Mouse (Mus musculus) thymus, postnatal 36 days (tissue): ENCODE data around the gene Fam19a3.
A peak's percentile ranks its signal among the peaks of the same experiment; 100 is the strongest.
"Not testable (repeated sequence)": the region's sequence is repeated elsewhere in the genome, so short reads cannot be mapped to it uniquely, and the experiment has no call there.

Experiments used
- DNase-seq, 2 experiments: peaks; one replicate each; pipeline ENCODE4 v3.0.0; 2022; ENCODE audit warnings: mixed read lengths in 2 of 2

Gene Fam19a3

DNA sequence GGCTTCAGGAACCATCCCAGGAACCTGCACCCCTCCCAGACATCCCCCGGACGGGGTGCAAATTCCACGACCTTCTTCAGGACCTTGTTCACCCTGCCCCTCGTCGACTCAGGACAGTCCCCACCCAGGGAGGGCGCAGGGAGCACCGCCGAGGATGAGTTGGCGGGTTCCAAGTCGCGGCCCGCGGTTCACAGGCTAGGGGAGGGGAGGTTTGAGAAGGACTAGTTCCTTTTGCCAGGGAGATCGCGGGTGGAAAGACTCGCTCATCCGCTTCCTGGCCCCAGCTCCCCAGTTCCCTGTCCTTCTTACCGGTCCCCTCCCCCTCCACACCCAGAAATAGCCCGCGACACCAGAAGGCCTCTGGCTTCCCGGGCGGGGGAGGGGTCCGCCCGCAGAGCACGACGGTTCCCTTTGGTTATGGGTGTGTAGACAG lies at the start of gene Fam19a3:
Gene Fam19a3 (minus strand): TSS at position 370 of the 433 bp plus-strand sequence.
- DNase-seq, result peak; percentile 40 to 52

DNA sequence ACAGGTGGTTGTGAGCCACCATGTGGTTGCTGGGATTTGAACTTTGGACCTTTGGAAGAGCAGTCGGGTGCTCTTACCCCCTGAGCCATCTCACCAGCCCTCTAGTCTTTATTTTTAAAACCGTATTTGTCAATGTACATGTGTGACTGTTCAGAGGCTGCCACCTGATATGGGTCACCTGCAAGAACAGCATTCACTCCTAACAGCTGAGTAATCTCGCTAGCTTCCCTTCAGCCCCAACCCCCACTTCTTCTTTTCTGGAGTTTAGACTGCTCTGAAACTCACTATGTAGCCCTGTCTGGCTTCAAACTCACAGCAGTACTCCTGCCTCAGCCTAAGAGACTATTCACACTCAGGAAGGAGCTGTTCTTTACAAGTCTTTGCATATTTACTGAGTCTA lies 40.8 kb upstream of the Fam19a3 start:
- no peak for DNase-seq

DNA sequence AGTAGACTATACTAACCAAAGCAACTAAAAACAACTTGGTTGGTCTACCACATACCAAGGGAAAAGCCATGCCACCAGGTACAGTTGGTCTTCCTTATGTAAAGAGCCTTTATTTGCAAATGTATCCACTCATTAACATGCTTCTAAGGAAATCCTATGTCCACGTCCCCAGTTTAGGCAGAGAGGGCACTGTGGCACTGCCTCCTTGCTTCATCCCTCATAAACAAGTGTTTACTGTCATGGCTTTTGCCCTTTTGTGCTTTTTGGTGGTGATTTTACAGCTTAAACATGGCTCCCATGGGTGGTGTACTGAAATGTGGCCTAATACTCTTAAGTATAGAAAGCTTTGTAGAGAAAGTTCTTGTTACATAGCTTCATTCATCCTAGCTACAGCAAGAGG lies 38.8 kb upstream of the Fam19a3 start:
- no peak for DNase-seq

DNA sequence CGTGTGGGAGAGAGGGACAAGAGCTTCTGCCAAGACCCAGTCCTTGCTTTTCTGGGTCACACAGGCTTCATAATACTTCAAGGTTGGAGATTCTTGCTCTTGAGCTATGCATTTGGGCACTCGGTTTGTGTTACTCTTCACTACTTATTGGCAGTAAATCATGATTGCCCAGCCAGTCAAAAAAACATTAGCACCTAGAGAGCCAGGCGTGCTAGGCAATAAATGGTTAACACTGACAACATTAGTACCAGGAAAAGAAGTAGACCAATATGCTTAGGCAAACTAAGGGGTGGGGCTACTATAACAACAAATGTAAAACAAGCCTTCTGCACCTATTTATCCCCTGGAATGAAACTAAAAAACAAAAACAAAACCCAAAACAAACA lies 37.1 kb upstream of the Fam19a3 start:
- no peak for DNase-seq

DNA sequence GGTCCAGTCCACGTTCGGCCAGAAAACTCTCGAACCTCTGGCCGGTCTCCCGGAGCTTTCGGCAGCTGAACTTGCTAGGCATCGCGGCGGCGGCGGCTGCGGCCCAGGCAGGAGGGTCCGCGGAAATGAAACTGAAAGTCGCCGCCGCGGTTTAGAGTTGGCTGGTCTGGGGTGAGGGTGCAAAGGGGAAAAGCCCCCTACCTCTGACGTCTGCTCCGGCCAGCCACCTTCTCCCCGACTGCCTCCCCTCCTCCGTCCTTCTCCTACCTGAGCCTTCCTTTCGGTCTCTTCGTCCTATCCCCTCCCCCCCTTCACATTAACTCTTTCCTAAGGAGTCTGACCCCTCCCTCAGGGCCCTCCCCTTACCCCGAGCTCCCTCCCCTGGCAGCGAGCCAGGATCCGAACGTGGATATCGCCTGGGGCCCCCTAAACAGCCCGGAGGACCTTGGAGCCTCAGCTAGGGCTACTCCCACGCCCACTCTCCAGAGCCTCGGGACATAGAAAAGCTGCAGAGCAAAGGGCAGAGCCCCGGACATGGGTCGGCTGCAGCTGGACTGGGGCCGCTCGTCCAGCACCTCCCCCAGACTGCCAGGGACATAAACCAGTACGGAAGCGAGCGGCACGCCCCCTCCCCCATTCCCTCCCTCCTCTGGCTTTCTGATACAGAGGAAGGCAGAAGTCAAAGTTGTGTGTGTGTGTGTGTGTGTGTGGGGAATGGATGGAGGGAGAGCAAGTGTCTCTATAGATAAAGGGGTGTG lies 36.5 kb upstream of the Fam19a3 start, which contains the start of gene Mov10:
Gene Mov10 (minus strand): TSS at position 573 of the 758 bp plus-strand sequence.
- peak; percentile 75 to 76 for DNase-seq

DNA sequence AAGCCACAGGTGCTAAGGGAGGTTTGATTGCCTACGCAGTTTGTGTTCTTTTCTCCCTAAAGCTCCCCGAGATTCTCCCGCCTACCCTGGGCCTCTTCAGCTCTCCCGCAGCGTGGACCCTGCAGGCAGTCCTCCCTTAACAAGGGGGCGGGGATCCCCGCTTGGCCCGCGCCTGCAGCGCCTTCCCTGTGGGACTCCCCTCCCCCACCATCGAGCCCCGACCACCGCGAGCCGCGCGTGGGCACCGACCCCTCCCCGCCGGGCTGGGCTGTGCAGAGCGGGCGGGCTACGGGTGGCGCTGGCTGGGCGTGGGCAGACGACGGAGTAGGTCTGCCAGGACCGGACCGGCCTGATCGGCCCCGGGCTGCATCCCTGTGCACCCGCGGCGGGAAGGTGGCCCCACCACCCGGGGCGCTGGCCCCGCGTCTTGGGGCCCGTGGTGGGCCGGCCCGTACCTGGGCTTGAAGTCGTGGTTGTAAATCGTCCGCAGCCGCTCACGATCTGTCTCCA lies 35.9 kb upstream of the Fam19a3 start:
- peak; percentile 66 to 74 for DNase-seq

DNA sequence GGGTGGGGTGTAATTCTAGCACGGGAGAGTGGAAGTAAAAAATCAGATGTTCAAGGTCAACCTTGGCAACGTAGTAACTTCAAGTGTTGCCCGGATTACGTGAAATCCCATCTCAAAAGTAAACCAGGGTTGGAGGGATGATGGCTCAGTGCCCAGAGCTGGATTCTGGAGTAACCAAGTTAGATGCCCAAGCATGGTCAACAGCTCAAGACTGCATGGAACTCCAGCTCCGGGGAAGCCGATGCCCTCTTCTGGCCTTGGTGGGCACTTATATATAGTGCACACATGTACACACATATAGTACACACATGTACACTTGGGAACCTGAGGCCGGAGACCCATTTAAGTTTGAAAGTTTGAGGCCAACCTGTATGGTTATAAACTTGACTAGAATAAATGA lies 34.5 kb upstream of the Fam19a3 start:
- DNase-seq, result no peak

DNA sequence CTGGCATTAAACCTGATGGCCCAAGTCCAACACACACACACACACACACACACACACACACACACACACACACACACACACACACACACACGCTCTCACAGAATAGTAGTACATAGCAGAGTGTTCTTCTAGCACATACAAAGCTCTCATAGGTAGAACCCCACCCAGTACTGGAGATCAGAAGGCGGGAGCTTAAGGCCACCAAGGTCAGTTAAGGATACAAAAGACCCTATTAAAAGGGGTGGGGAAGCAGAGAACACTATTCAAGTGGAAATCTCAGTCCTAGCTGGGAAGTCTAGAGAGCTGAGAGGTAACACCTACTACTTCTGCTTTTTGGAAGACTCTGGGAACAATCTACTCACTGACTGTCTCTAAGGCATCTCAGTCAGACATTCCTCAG lies 33.7 kb upstream of the Fam19a3 start:
- DNase-seq, result no peak

DNA sequence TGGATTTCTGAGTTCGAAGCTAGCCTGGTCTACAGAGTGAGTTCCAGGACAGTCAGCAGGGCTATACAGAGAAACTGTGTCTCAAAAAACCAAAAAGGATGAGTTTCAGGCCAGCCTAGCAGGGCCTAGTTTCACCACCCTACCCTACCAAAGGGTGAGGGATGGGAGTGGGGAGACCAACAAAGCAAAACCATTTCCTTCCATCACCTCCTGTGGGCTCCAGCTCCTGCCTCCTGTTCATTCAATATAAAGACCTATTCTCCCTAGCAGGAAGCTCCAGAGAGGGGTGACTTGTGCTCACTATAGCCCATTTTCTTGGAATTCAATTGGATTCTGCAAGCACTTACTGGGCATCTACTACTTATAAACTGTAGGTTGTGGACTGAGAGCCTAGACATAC lies 33.1 kb upstream of the Fam19a3 start:
- no peak for DNase-seq

DNA sequence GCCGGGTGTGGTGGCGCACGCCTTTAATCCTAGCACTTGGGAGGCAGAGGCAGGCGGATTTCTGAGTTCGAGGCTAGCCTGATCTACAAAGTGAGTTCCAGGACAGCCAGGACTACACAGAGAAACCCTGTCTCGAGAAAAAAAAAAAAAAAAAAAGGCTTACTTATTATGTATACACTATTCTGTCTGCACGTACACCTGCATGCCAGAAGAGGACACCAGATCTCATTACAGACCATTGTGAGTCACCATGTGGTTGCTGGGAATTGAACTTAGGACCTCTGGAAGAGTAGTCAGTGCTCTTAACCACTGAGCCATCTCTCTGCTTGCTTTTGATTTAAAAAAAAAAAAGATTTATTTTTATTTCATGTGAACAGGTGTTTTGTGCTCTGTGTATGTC lies 31.6 kb upstream of the Fam19a3 start:
- not testable (repeated sequence) for DNase-seq

DNA sequence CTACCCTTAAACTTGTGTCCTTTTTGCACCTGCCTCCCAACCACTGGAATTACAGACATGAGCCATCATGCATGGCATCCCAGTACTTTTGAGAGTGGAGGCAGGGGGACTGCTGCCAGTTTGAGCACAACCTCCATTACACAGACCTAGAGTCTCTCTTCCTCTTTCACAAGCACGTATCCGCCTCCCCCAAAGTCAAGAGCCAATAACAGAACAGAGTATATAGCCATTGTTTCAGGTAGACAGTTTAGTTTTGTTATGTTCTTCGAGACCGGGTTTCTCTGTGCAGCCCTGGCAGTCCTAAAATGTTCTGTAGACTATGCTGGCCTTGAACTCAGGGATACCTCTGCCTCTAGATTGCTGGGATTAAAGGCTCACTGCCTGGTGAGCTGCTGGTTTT lies 30.6 kb upstream of the Fam19a3 start:
- DNase-seq, result no peak

DNA sequence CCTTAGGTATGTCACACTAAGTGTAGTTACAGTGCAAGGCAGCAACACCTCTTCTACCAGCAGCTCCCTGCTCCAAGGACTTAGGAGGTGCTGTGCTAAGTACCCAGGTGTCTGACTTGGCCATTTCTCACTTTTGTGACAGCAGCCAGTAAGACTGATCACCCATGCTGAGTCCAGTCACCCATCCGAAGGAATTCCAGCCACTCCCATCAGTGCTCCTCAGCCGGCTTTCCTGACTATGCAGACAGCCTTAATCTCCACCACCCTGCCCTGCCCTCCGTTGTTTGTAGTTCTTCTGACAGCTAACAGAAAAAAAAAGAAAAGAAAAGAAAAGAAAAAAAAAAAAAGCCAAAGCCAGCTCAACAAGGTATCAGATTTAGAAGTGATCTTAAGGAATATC lies 30.1 kb upstream of the Fam19a3 start:
- no peak for DNase-seq

DNA sequence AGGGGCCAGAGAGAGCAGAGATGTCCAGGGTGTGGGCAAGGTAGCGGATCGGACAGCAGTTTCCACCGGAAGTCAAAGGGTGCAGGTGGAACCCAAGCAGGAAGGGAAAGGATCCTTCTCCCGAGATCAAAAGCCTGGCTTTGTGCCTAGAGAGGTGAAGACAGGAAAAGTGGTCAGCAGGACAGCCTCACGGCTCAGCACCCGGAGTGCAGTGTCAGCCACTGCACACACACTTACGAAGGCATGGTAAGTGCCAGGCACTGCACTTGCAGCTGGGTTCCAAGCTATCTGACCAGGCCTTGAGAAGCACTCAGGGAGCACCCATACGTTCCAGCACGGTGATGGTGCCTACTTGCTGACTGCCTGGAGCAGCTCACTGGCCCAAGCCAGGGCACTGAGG lies 23.9 kb upstream of the Fam19a3 start:
- DNase-seq, result no peak

DNA sequence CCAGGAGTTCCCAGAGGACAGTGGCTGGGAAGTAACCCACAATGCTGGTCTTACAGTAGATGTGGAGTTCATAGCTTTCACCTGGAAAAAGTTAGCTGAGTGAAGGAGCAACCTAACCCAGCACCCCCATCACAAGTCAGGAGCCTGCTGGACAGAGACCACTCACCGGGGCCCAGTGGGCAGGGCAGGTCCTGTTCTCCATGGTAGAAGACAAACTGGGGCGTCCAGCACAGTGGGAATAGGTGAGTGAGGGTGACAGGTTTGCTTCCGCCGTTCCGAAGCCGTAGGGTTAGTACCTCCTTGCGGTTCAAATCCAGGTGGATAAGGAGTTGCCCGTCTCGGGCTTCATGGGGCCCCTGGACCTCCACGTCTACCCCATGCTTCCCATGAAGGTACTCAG lies 22.7 kb upstream of the Fam19a3 start:
- DNase-seq, result no peak

DNA sequence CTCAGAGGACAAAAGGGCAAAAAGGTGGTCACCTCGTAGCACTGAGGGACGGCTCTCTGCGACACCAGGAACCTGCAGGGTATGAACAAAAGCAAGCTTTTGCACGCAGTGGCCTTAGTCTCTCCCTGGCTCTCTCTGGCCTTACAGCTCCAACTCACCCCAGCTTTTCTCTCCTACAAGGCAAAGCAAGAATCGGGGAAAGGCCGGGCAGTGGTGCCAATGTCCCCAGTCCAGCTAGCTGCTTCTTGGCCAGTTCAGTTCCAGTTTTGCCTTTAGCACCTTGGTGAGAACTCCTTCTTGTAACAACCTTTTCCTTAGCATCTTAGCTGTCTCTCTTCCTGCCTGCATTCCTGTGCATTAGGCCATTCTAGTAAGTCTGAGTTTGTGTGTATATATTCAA lies 19.8 kb upstream of the Fam19a3 start:
- no peak for DNase-seq

DNA sequence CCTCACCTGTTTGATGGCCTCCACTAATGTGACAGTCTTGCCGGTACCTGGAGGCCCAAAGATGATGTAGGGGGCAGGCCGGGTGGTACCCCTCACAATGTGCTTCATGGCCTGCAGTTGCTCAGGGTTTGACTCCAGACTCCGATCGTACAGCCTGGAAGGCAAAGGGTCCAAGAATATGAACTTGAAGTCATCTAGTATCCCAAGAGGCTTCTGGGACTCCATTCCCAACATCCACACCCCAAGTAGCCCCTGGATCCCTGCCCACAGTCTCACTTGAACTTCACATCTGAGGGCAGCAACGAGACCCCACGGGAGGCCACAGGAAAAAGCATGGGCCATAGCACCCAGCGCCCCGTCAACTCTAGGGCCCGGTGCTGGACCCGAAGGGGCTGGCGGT lies 19.0 kb upstream of the Fam19a3 start:
- no peak for DNase-seq

DNA sequence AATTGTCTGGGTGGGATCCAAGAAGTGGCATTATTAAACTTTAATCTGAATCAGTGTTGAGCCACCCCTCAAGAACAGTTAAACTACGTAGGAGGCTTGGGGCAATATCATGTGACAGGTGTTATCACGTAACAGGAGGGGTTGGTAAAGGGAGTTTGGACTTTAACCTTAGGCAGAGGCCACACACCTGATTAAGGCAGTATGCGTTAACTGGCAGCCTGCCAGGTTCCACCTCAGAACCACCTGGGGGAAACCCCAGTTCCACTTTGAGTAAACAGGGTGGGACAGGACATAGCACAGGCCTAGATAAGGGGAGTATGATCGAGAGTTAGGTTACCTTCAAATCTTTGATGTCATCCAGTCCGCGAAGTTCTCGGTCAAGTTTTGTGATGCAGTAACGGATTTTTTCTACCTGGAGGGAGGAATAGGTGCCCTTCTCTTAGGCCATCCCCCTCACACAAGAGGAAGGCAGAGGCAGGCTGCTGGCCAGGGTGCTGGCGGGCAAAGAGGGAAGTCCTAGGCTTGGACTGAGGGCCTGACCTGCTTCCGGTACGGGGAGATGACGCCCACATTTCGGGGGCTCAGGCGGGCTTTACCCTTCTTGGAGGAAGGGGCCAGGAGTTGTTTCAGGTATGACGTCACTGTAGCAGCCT lies 14.9 kb upstream of the Fam19a3 start:
- no peak for DNase-seq

DNA sequence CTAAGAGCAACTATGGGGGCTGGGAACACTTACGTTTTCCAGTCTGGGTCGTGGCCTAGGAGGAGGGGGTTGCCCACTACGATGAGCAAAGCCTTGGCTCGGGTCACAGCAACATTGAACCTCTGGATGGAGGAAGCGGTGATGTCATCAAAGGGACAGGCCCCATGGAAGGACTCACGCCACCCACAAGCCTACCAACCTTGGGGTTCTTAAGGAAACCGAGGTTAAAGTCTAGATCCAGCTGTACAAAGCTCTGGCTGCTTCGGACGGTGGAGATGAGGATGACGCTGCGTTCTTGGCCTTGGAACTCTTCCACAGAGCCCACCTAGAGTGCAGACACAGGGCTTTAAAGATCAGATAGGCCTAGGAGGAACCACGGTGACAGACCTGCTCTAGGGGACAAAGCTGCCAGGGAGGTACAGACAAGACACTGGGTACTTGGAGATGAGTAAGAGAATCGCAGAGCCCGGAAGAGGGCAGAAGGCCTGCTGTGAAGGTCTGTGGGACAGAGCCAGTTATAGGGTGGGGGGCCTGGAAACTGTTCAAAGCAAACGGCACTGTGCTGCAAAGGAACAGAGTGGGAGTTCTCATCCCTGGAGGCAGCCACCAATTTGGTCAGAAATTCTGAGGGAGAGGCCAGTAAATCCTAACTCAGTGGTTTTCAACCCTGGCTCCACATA lies 14.2 kb upstream of the Fam19a3 start:
- no peak for DNase-seq

DNA sequence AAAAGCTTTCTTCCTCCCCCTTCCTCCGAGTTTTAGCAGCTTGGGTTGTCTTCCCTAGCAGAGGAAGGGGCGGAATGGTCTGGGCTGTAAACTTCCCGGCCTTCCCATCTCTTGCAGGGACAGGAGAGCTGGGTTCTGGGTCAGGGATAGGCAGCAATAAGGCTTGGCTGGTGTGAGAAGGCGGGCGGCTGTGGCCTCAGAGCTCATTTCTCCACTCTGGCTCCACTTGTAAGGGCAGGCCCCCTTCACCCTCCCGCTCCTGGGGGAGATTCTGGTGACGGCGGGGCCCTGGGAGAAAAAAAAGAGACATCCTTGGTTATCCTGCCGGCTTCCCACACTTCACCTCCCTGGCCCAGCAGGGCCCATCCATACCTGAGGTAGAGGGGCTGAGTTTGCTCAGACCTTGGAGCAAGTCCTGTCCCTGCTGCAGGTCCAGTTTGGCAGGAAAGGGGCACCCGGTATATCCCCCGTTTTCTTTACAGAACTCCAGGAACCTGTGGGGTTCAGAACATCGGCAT lies 13.4 kb upstream of the Fam19a3 start:
- no peak for DNase-seq

DNA sequence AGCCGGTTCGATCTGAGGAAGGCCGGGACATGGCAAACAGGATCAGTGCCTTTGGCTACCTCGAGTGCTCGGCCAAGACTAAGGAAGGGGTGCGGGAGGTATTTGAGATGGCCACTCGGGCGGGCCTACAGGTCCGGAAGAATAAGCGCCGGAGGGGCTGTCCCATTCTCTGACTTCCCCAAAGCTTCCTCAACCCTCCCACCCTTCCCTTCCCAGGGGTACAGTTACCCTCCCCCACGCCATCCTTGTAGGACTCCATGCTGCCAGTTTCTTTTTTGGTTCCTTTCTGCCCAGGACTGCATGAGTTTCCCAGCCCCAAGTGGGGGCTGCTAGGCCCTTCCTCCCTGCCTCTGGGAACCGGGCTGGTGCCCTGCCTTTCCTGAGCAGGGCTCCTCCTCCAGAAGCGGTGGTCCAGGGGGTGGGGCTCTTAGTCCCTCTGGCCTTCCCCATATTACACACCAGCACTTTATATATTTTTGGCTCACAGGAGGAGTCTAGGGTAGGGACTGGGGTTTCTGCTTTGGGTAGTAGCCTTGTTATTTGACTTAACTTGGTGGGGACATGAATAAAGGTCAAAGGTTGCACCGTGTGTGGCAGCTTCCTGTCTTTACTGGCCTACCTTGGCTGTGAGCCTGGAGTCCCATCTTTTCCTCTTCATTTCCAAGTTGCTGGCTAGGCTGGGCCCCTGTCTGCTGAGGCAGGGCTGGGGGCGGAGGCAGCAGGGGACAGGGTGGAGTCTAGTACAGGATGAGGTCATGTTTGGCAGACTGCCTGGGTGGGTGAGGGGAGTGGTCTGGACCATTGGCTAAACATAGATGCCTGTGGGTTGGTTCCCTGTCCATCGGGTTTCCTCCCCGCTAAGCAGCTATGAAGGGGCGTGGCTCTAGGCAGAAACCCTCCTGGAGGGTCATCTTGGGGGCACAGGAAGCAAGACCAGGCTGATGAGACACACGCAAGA lies 12.5 kb upstream of the Fam19a3 start:
- no peak for DNase-seq

DNA sequence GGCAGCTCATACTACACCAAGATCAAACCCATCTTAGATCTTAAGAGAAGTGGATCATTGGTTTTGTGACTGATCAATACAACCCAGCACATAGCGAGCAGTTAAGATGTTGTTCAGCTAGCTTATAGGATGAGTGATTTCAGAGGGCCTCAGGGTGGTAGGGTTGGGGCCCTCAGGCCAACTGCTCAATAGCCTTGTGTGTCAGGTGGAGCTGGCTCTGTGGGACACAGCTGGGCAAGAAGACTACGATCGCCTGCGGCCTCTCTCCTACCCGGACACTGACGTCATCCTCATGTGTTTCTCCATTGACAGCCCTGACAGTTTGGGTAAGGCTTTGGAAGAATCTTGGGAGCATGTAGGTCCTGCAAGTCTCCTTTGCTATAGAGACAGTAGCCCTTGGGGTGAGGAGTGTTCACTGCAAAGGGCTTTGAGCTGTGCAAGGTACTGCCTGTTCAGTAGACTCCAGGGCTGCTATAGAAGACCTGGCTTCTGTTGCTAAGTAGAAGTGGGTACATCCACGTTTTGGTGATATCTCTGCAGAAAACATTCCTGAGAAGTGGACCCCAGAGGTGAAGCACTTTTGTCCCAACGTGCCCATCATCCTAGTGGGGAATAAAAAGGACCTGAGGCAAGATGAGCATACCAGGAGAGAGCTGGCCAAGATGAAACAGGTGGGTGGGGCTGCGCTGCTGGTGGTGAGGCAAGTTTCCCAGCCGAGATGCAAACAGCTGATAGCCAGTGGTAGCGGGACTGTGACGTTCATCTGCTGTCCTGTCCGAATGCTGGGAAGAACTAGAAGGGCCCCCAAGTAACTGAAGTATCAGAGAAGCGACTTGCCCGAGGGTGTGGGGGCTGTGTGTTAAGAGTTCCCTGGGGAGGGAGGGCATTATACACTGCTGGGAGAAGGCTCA lies 11.0 kb upstream of the Fam19a3 start:
- no peak for DNase-seq
